Mouse (Mus musculus) heart, embryonic 13.5 days (tissue): ENCODE data around the gene Foxa3. TPM values are rescaled to one million over a fixed set of nuclear protein-coding genes. Genes with fewer than 3 reads are reported as not detected.

Experiments
- ATAC-seq: fragments of 200-750 bp; cut with Nextera tagmentation; 2 replicates; pipeline ENCODE4 v1.8.0; 2017; ENCODE audit warnings: moderate TSS enrichment; ENCODE audit not compliant: insufficient number of reproducible peaks, low FRiP score, low TSS enrichment; ENCODE audit errors: extremely low read depth
- H3K27ac ChIP-seq: fragments of 300-500 bp; sonication (generic); replicated peaks from 2 replicates; pipeline ENCODE4 v1.5.1; 2015; ENCODE audit warnings: moderate library complexity, mild to moderate bottlenecking, inconsistent platforms
- H3K27me3 ChIP-seq: fragments of 300-500 bp; sonication (generic); replicated peaks from 2 replicates; pipeline ENCODE4 v1.6.1; 2015; ENCODE audit warnings: mild to moderate bottlenecking, inconsistent platforms
- H3K36me3 ChIP-seq: fragments of 300-500 bp; sonication (generic); 2 replicates; pipeline ENCODE4 v1.6.1; 2015; ENCODE audit warnings: mild to moderate bottlenecking, inconsistent platforms
- H3K4me1 ChIP-seq: fragments of 300-500 bp; sonication (generic); 2 replicates; pipeline ENCODE4 v1.6.1; 2015; ENCODE audit warnings: inconsistent platforms
- H3K4me2 ChIP-seq: fragments of 300-500 bp; sonication (generic); 2 replicates; pipeline ENCODE4 v1.6.1; 2015; ENCODE audit warnings: inconsistent platforms, mild to moderate bottlenecking, moderate library complexity
- H3K4me3 ChIP-seq: fragments of 300-500 bp; sonication (generic); 2 replicates; pipeline ENCODE4 v1.5.1; 2015; ENCODE audit warnings: moderate library complexity, mild to moderate bottlenecking, inconsistent platforms
- H3K9ac ChIP-seq: fragments of 300-500 bp; sonication (generic); 2 replicates; pipeline ENCODE4 v1.6.1; 2015; ENCODE audit warnings: inconsistent platforms, mild to moderate bottlenecking, moderate library complexity
- H3K9me3 ChIP-seq: fragments of 300-500 bp; sonication (generic); 2 replicates; pipeline ENCODE4 v1.6.1; 2016; ENCODE audit warnings: inconsistent platforms
- WGBS: fragments of 180-500 bp; shearing (Covaris S2); methylation state at CpG from one replicate; pipeline ENCODE4 v1.1.7; 2015; ENCODE audit warnings: mixed read lengths; 5-methylcytosine and 5-hydroxymethylcytosine counted together
- polyA plus RNA-seq: library from polyadenylated mRNA; unstranded; fragments of >200 nt; fragmentation: Nextera tagmentation; extraction: Ambion mirVana; gene quantifications from 2 replicates; pipeline ENCODE4 v1.2.1, GENCODE M21; 2015

Gene Foxa3
- polyA plus RNA-seq, 1 experiment from 2014 or later: 0.25 TPM

GRCm38 (mm10) chr7:19007026-19007977 lies 16.0 kb downstream of the Foxa3 start:
- no peak overlapping the region for H3K4me3 ChIP-seq
- no peaks in the 10 kb centered on the region for H3K9me3 ChIP-seq
- no peak overlapping the region for H3K27ac ChIP-seq
- no peak overlapping the region for H3K4me2 ChIP-seq
- peak overlapping the region; percentile 51; the same call in 1 of the 2 replicates for H3K9ac ChIP-seq
- H3K36me3 ChIP-seq: peaks cover 26% of the 10 kb centered on the region
- H3K4me1 ChIP-seq: peaks cover 48% of the 10 kb centered on the region
- 69% methylated on average over 13 of the region's 13 CpGs for WGBS
- ATAC-seq: no peak
- H3K27me3 ChIP-seq: no peaks in the 10 kb centered on the region

GRCm38 (mm10) chr7:19006476-19006875 lies 16.9 kb downstream of the Foxa3 start:
- Histone ChIP-seq H3K27me3 (no peaks in the 10 kb centered on the region), H3K36me3 (peaks cover 26% of the 10 kb centered on the region), H3K9ac (peak overlapping the region; percentile 91), H3K27ac (no peak overlapping the region), H3K9me3 (no peaks in the 10 kb centered on the region), H3K4me1 (peaks cover 48% of the 10 kb centered on the region), H3K4me2 (peak overlapping the region; percentile 98; the same call in 1 of the 2 replicates), H3K4me3 (peak overlapping the region; percentile 82; the same call in 1 of the 2 replicates)
- WGBS: 5% methylated on average over 12 of the region's 12 CpGs
- ATAC-seq: no peak

- Histone ChIP-seq H3K4me1 (peaks cover 56% of the 10 kb centered on the region), H3K27me3 (no peaks in the 10 kb centered on the region)
- 78% methylated on average over 34 of the region's 34 CpGs for WGBS
Measured at GRCm38 (mm10) chr7:19005417-19006121, 17.8 kb downstream of the Foxa3 start.

GRCm38 (mm10) chr7:19004631-19005079 lies 18.7 kb downstream of the Foxa3 start:
- Histone ChIP-seq H3K9me3 (no peaks in the 10 kb centered on the region), H3K4me1 (peaks cover 62% of the 10 kb centered on the region), H3K27ac (peak overlapping the region; percentile 90), H3K36me3 (peaks cover 26% of the 10 kb centered on the region), H3K9ac (peak overlapping the region; percentile 91), H3K27me3 (no peaks in the 10 kb centered on the region), H3K4me2 (peak overlapping the region; percentile 98), H3K4me3 (peak overlapping the region; percentile 82)
- 6% methylated on average over 34 of the region's 34 CpGs for WGBS
- 0 out of 2 replicates have a peak, but pooled peaks have one; percentile 1 for ATAC-seq

More at GRCm38 (mm10) chr7:19005417-19006121, 17.8 kb downstream of the Foxa3 start:
- peaks cover 26% of the 10 kb centered on the region for H3K36me3 ChIP-seq
- peak overlapping the region; percentile 98 for H3K4me2 ChIP-seq
- H3K9ac ChIP-seq: peak overlapping the region; percentile 91
- no peak overlapping the region for H3K27ac ChIP-seq
- peak overlapping the region; percentile 82 for H3K4me3 ChIP-seq
- H3K9me3 ChIP-seq: no peaks in the 10 kb centered on the region
- no peak for ATAC-seq

- peaks cover 26% of the 10 kb centered on the region for H3K36me3 ChIP-seq
- H3K9me3 ChIP-seq: no peaks in the 10 kb centered on the region
- WGBS: under 1% methylated on average over 64 of the region's 90 CpGs
Measured at GRCm38 (mm10) chr7:19003902-19004630, 19.3 kb downstream of the Foxa3 start, which contains the start of gene Irf2bp1. Irf2bp1 (plus strand) TSS chr7:19004044.

GRCm38 (mm10) chr7:19002848-19003498 lies 20.4 kb downstream of the Foxa3 start:
- H3K36me3 ChIP-seq: peaks cover 26% of the 10 kb centered on the region
- 3% methylated on average over 17 of the region's 17 CpGs for WGBS
- peak overlapping the region; percentile 52 for H3K4me3 ChIP-seq
- peak overlapping the region; percentile 78 for H3K27ac ChIP-seq
- H3K4me1 ChIP-seq: peaks cover 67% of the 10 kb centered on the region
- H3K27me3 ChIP-seq: no peaks in the 10 kb centered on the region
- H3K4me2 ChIP-seq: peak overlapping the region; percentile 98
- ATAC-seq: peak; percentile 44; the same call in 1 of the 2 replicates
- no peaks in the 10 kb centered on the region for H3K9me3 ChIP-seq
- H3K9ac ChIP-seq: peak overlapping the region; percentile 86

More at GRCm38 (mm10) chr7:19003902-19004630, 19.3 kb downstream of the Foxa3 start, which contains the start of gene Irf2bp1:
- peak within 1 kb of the TSS; percentile 82 for H3K4me3 ChIP-seq
- peak; percentile 62 for ATAC-seq
- H3K27me3 ChIP-seq: no peaks in the 10 kb centered on the region
- peaks cover 67% of the 10 kb centered on the region for H3K4me1 ChIP-seq
- H3K4me2 ChIP-seq: peak within 1 kb of the TSS; percentile 98
- peak within 1 kb of the TSS; percentile 91 for H3K9ac ChIP-seq
- peak within 1 kb of the TSS; percentile 90 for H3K27ac ChIP-seq

- H3K4me1 ChIP-seq: peaks cover 62% of the 10 kb centered on the region
- H3K27me3 ChIP-seq: no peaks in the 10 kb centered on the region
- H3K9me3 ChIP-seq: no peaks in the 10 kb centered on the region
- H3K4me3 ChIP-seq: peak overlapping the region; percentile 52
- H3K36me3 ChIP-seq: peaks cover 28% of the 10 kb centered on the region
- ATAC-seq: no peak
- H3K4me2 ChIP-seq: peak overlapping the region; percentile 98
- peak overlapping the region; percentile 86 for H3K9ac ChIP-seq
- 26% methylated on average over 4 of the region's 4 CpGs for WGBS
- peak overlapping the region; percentile 78 for H3K27ac ChIP-seq
Measured at GRCm38 (mm10) chr7:19002115-19002514, 21.2 kb downstream of the Foxa3 start.

- peaks cover 25% of the 10 kb centered on the region for H3K36me3 ChIP-seq
- peak overlapping the region; percentile 85; the same call in 1 of the 2 replicates for H3K9ac ChIP-seq
- no peak overlapping the region; the same call in 1 of the 2 replicates for H3K4me3 ChIP-seq
- 79% methylated on average over 3 of the region's 3 CpGs for WGBS
- no peak for ATAC-seq
- peak overlapping the region; percentile 78 for H3K27ac ChIP-seq
- H3K27me3 ChIP-seq: no peaks in the 10 kb centered on the region
- peaks cover 58% of the 10 kb centered on the region for H3K4me1 ChIP-seq
- H3K9me3 ChIP-seq: no peaks in the 10 kb centered on the region
- H3K4me2 ChIP-seq: peak overlapping the region; percentile 98
Measured at GRCm38 (mm10) chr7:19001807-19002085, 21.6 kb downstream of the Foxa3 start.

- Histone ChIP-seq H3K4me2 (peak overlapping the region; percentile 98), H3K36me3 (peaks cover 28% of the 10 kb centered on the region), H3K4me3 (peak overlapping the region; percentile 54), H3K9me3 (no peaks in the 10 kb centered on the region), H3K4me1 (peaks cover 55% of the 10 kb centered on the region), H3K9ac (peak overlapping the region; percentile 85), H3K27me3 (no peaks in the 10 kb centered on the region), H3K27ac (peak overlapping the region; percentile 78)
- WGBS: 27% methylated on average over 18 of the region's 18 CpGs
- no peak for ATAC-seq
Measured at GRCm38 (mm10) chr7:19001066-19001806, 22.1 kb downstream of the Foxa3 start.

- peaks cover 47% of the 10 kb centered on the region for H3K4me1 ChIP-seq
- peaks cover 25% of the 10 kb centered on the region for H3K36me3 ChIP-seq
- 27% methylated on average over 10 of the region's 10 CpGs for WGBS
- H3K9me3 ChIP-seq: no peaks in the 10 kb centered on the region
- H3K4me3 ChIP-seq: peak overlapping the region; percentile 54
- peak overlapping the region; percentile 85 for H3K9ac ChIP-seq
- no peaks in the 10 kb centered on the region for H3K27me3 ChIP-seq
- ATAC-seq: no peak
- H3K4me2 ChIP-seq: peak overlapping the region; percentile 98
- peak overlapping the region; percentile 78 for H3K27ac ChIP-seq
Measured at GRCm38 (mm10) chr7:19000421-19000820, 22.9 kb downstream of the Foxa3 start.
